Mouse (Mus musculus): ENCODE data around the gene Gphn.

Gene Gphn

DNA sequence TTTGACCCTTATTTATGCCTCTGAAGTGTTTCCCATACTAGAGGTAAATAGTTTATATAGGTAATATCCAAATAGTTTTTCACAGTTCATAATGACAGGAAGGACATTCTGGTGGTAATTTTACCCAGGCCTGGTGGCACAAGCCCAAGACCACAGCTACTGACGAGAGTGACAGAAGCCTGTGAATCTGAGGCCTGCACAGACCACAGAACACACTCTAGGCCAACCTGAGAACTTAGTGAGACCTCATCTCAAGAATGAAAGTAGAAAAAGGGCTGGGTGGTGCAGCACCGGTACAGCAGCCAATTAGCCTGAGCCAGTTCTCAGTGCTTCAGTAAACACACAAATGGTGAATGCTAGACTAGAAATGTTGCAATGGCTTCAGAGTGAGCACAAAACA lies 491.6 kb downstream of the Gphn start:
- DNase-seq (ENCODE audit: low spot score): no peak

DNA sequence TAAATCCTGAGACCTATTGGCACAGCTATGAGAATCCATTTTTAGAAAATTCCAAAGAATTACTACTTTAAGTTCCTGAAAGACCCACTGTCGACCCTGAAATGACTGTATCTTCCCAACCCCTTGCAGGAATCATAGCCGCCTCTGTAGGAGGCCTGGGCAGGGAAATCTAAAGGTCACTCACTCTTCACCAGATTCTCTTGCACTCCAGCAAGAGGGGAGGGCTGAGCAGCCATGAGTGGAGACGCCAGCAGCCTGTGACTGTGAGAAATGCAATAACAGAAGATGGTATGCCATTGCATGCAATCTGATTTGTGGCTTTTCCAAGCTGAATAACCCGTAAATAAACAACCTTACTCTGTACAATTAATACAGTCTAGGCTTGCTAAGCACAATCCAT lies 501.5 kb downstream of the Gphn start:
- DNase-seq (ENCODE audit: low spot score): no peak

Measured in retina, embryonic 14.5 days (tissue).